Mouse (Mus musculus): Measurements from ENCODE around the gene Rhbdd1. TPM values are rescaled to one million over a fixed set of nuclear protein-coding genes. Genes with fewer than 3 reads are reported as not detected.

Gene Rhbdd1
- polyA plus RNA-seq, 1 experiment: not detected

DNA sequence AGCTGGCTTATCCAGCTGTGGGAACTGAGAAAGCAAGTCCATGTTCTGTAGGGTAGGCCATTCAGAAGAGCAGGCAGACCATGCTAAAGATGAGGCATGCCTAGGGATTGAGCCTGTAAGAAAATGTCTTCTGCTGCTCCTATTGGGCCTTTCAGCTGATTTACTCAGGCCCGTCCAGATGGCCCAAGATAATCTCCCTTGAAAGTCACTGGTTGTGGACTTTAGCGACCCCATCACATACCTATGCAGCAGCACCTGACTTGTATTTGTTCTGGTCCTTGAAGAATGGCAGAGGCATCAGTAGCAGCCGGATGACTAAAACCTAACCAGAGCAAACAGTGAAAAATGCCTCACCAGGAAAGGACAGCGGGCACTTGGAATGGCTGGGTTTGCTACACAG, 99.4 kb downstream of the Rhbdd1 start:
- TF ChIP-seq POLR2A (IDR thresholded peaks at IDR 0.05; ENCODE audit: insufficient read depth, low read depth, low read length) (no peak), CTCF (IDR thresholded peaks at IDR 0.05; ENCODE audit: insufficient read depth, low read depth, low read length) (no peak)
- Histone ChIP-seq H3K27ac (ENCODE audit: insufficient read depth, low read depth, low read length) (no peak overlapping the region), H3K4me1 (ENCODE audit: control insufficient read depth, insufficient read depth, low read length) (peaks cover 6% of the 10 kb centered on the region; the same call in 1 of the 2 replicates), H3K4me3 (ENCODE audit: insufficient read depth, low read depth, low read length) (no peak overlapping the region)
- WGBS: 92% methylated on average over 4 of the region's 4 CpGs

DNA sequence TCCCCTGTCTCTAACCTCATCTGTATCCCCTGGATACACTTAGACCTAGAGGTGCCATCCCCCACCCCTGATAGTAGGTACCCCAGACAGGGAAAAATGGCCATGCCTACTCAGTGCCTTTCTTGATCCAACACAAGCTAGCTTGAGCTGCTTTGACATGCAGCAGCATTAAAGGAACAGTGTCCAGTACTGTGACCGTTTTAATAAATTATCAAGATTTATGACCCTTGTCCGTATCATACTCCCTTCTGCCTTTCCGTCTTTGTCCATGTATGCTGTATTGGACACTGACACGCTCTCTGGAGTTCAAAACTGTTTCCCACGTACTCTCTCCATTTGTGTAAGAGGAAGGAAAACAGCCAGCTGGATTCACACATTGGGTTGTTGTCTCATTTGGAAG, 111.5 kb downstream of the Rhbdd1 start:
- TF ChIP-seq CTCF (IDR thresholded peaks at IDR 0.05; ENCODE audit: insufficient read depth, low read depth, low read length) (no peak), POLR2A (IDR thresholded peaks at IDR 0.05; ENCODE audit: insufficient read depth, low read depth, low read length) (no peak)
- 95% methylated on average over 5 of the region's 5 CpGs for WGBS
- no peak overlapping the region for H3K27ac ChIP-seq (ENCODE audit: insufficient read depth, low read depth, low read length)
- no peak overlapping the region for H3K4me3 ChIP-seq (ENCODE audit: insufficient read depth, low read depth, low read length)
- H3K4me1 ChIP-seq (ENCODE audit: control insufficient read depth, insufficient read depth, low read length): no peaks in the 10 kb centered on the region

DNA sequence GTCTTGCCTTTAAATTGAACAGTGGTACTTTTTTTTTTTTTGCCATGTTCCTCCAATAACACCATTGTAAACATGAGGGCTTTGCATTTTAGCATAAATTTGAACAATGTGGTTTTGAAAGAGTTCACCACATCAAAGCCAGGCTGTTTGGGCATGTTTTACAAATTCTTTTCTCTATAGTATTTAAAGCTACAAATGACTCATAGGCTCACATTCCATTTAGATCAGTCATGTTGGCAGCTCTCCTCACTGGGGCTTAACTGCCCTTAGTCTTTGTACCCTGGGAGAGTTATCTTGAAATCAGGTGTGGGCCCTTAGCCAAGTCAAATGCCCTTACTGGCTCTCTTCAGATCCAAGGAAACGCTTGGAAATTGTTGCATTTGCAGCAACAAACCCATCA, 112.8 kb downstream of the Rhbdd1 start:
- Histone ChIP-seq H3K4me1 (ENCODE audit: control insufficient read depth, insufficient read depth, low read length) (no peaks in the 10 kb centered on the region), H3K4me3 (ENCODE audit: insufficient read depth, low read depth, low read length) (no peak overlapping the region), H3K27ac (ENCODE audit: insufficient read depth, low read depth, low read length) (no peak overlapping the region)
- no peak for TF ChIP-seq CTCF (IDR thresholded peaks at IDR 0.05; ENCODE audit: insufficient read depth, low read depth, low read length)
- TF ChIP-seq POLR2A (IDR thresholded peaks at IDR 0.05; ENCODE audit: insufficient read depth, low read depth, low read length): no peak
- WGBS: 34% methylated on average over 1 of the region's 1 CpGs

DNA sequence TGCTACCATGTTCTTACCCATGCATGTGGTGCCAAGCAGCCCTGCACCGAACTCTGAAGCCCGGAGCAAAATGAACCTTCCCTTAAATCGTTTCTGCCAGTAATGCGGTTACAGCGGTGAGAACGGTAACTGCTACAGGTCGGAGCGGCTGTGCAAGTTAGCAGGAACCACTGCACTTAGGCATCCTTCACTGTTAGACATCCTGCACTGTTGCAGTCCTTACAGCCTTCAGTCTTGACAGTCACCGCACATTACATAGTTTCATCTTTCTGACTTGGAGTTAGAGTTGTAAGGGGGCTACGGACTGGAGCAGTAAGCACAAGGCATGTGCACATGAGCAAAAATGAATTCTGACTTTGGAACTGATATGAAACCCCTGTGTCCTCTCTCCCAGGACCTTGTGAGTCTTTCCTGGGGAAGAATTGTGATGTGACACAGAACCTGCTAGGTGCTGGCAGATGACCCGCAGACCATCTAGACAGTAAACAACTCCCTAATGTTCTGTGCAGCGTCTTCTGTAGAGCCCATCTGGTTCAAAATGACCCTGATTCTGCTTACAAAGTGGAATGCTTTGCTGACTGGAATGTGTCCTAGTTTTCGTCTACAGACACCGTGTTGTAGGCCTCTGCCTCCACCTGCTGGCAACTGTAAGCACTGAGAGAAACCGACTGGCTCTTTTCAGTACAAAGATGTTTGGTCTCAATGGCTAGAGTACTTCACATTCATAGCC, 116.8 kb downstream of the Rhbdd1 start:
- 58% methylated on average over 15 of the region's 15 CpGs for WGBS
- H3K4me3 ChIP-seq (ENCODE audit: insufficient read depth, low read depth, low read length): no peak overlapping the region
- no peak overlapping the region for H3K27ac ChIP-seq (ENCODE audit: insufficient read depth, low read depth, low read length)
- no peaks in the 10 kb centered on the region for H3K4me1 ChIP-seq (ENCODE audit: control insufficient read depth, insufficient read depth, low read length)
- no peak for TF ChIP-seq CTCF (IDR thresholded peaks at IDR 0.05; ENCODE audit: insufficient read depth, low read depth, low read length)
- TF ChIP-seq POLR2A (IDR thresholded peaks at IDR 0.05; ENCODE audit: insufficient read depth, low read depth, low read length): no peak

DNA sequence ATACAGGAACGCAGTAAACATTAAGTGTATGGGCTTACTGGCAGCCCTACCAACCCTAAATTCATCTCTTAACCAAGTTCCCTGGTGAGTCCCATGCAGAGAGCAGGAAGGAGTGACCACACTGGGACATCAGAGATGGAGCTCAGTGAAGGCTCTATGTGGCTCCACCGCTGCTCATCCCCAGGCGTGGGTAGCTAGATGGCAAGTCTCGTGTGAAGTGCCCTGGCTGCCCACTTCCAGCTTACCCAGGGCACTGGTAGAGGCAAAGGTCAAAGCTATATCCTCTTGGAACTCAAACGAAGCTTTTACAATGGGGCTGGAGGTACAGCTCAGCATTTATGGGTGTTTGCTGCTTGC, 117.4 kb downstream of the Rhbdd1 start:
- Histone ChIP-seq H3K27ac (ENCODE audit: insufficient read depth, low read depth, low read length) (no peak overlapping the region), H3K4me1 (ENCODE audit: control insufficient read depth, insufficient read depth, low read length) (no peaks in the 10 kb centered on the region), H3K4me3 (ENCODE audit: insufficient read depth, low read depth, low read length) (no peak overlapping the region)
- 73% methylated on average over 5 of the region's 5 CpGs for WGBS
- TF ChIP-seq POLR2A (IDR thresholded peaks at IDR 0.05; ENCODE audit: insufficient read depth, low read depth, low read length) (no peak), CTCF (IDR thresholded peaks at IDR 0.05; ENCODE audit: insufficient read depth, low read depth, low read length) (no peak)

DNA sequence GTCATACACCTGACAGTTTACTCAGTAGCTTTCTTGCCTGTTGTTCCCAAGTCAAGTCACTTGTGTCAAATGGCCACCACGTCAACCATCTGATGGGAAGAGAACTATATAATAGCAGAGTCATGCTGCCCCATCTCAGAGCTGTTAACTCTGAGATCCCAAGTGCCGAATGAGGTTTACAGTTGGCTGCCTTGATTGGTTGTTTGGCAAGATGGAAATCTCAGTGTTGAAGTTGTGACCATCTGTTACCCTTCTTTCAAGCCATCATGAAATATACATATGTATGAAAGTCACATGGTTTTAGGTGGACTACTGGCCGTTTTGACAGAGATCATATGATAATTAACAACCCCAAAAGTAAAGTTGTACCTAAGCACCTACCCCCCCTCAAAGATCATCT, 121.0 kb downstream of the Rhbdd1 start:
- Histone ChIP-seq H3K4me3 (ENCODE audit: insufficient read depth, low read depth, low read length) (no peak overlapping the region), H3K27ac (ENCODE audit: insufficient read depth, low read depth, low read length) (no peak overlapping the region), H3K4me1 (ENCODE audit: control insufficient read depth, insufficient read depth, low read length) (no peaks in the 10 kb centered on the region)
- TF ChIP-seq POLR2A (IDR thresholded peaks at IDR 0.05; ENCODE audit: insufficient read depth, low read depth, low read length) (no peak), CTCF (IDR thresholded peaks at IDR 0.05; ENCODE audit: insufficient read depth, low read depth, low read length) (no peak)
- WGBS: 76% methylated on average over 3 of the region's 3 CpGs

DNA sequence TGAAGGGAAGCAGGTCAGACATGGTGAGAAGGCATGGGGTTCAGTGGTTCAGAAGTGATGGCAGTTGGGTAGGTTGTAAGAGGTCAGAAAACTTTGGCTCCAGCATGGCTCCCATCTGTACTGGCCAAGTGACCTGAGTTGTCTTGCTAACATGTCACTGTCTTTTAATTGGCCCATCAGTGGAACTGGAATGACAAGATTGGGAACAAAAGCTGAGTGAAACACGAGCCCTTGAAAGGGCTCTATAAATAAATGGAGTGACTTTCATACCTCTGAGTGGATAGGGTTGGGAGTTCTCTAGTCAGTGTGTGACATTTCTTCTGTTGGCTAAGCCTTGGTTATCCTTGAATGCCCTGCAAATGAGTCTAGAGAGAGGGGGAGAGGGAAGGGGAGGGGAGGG, 123.9 kb downstream of the Rhbdd1 start:
- no peak overlapping the region for H3K4me3 ChIP-seq (ENCODE audit: insufficient read depth, low read depth, low read length)
- WGBS: 53% methylated on average over 1 of the region's 1 CpGs
- H3K27ac ChIP-seq (ENCODE audit: insufficient read depth, low read depth, low read length): no peak overlapping the region
- H3K4me1 ChIP-seq (ENCODE audit: control insufficient read depth, insufficient read depth, low read length): no peaks in the 10 kb centered on the region
- TF ChIP-seq POLR2A (IDR thresholded peaks at IDR 0.05; ENCODE audit: insufficient read depth, low read depth, low read length) (no peak), CTCF (IDR thresholded peaks at IDR 0.05; ENCODE audit: insufficient read depth, low read depth, low read length) (no peak)

DNA sequence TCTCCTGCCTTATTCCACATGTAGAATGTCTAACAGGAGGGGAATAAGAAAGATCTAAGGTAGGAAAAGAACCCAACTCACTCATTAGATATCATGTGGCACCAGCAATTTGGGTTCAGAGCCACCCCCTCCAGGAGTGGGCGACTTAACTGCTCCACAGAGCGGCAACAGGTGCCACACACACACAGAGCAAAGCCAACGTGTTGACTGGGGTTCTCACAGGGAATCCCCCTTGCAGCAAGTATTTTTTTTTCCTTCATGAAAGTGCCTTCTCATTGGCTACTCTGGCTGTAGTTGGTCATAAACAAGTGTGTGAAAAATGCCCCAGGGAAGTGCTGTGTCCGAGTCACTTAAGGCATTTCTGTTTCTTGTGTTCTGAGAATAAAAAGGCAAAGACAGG, 127.3 kb downstream of the Rhbdd1 start:
- WGBS: 81% methylated on average over 4 of the region's 4 CpGs
- no peak overlapping the region for H3K4me3 ChIP-seq (ENCODE audit: insufficient read depth, low read depth, low read length)
- no peak for TF ChIP-seq POLR2A (IDR thresholded peaks at IDR 0.05; ENCODE audit: insufficient read depth, low read depth, low read length)
- no peak for TF ChIP-seq CTCF (IDR thresholded peaks at IDR 0.05; ENCODE audit: insufficient read depth, low read depth, low read length)

DNA sequence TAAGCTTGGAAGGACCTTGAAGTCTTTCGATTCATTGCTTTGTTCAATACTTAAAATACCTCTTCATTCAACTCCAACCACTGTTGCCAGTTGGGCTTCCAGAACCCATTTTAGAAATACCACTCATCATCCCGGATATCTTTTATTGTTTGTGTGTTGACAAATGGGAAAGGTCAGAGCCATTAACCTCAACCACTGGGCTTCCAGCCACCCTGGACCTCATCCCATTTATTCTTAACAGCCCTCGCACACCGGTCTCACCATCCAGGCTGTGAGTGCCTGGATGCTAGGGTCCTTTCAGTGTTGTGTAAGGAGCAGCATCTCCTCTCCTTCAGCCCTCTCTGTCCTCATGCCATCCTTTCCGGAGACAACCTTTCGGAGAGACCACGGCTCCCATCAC, 129.8 kb downstream of the Rhbdd1 start:
- TF ChIP-seq CTCF (IDR thresholded peaks at IDR 0.05; ENCODE audit: insufficient read depth, low read depth, low read length): no peak
- no peak for TF ChIP-seq POLR2A (IDR thresholded peaks at IDR 0.05; ENCODE audit: insufficient read depth, low read depth, low read length)
- Histone ChIP-seq H3K4me3 (ENCODE audit: insufficient read depth, low read depth, low read length) (no peak overlapping the region), H3K4me1 (ENCODE audit: control insufficient read depth, insufficient read depth, low read length) (no peaks in the 10 kb centered on the region), H3K27ac (ENCODE audit: insufficient read depth, low read depth, low read length) (no peak overlapping the region)
- 88% methylated on average over 7 of the region's 7 CpGs for WGBS

More for the DNA sequence above, 127.3 kb downstream of the Rhbdd1 start:
- Histone ChIP-seq H3K27ac (ENCODE audit: insufficient read depth, low read depth, low read length) (no peak overlapping the region), H3K4me1 (ENCODE audit: control insufficient read depth, insufficient read depth, low read length) (no peaks in the 10 kb centered on the region)
